Mouse (Mus musculus) midbrain, embryonic 16.5 days (tissue): ENCODE data around the gene Npb. TPM values are rescaled to one million over a fixed set of nuclear protein-coding genes. Genes with fewer than 3 reads are reported as not detected.
"Not testable (repeated sequence)": the region's sequence is repeated elsewhere in the genome, so short reads cannot be mapped to it uniquely, and the experiment has no call there.

Source experiments
- ATAC-seq: fragments of 200-750 bp; cut with Nextera tagmentation; 2 replicates; pipeline ENCODE4 v1.8.0; 2017; ENCODE audit warnings: moderate TSS enrichment
- H3K27ac ChIP-seq: fragments of 300-500 bp; sonication (generic); 2 replicates; pipeline ENCODE4 v1.5.1; 2014; ENCODE audit warnings: mild to moderate bottlenecking, low read length, mixed read lengths
- H3K27me3 ChIP-seq: fragments of 300-500 bp; sonication (generic); 2 replicates; pipeline ENCODE4 v1.6.1; 2014; ENCODE audit warnings: low read depth, low read length, mixed read lengths; ENCODE audit not compliant: control insufficient read depth, insufficient read depth
- H3K36me3 ChIP-seq: fragments of 300-500 bp; sonication (generic); 2 replicates; pipeline ENCODE4 v1.6.1; 2014; ENCODE audit warnings: mild to moderate bottlenecking, low read length, moderate library complexity, mixed read lengths; ENCODE audit not compliant: control insufficient read depth, insufficient read depth
- H3K4me1 ChIP-seq: fragments of 300-500 bp; sonication (generic); 2 replicates; pipeline ENCODE4 v1.6.1; 2014; ENCODE audit warnings: mild to moderate bottlenecking, low read length, mixed read lengths; ENCODE audit not compliant: control insufficient read depth, insufficient read depth
- H3K4me2 ChIP-seq: fragments of 300-500 bp; sonication (generic); 2 replicates; pipeline ENCODE4 v1.6.1; 2014; ENCODE audit warnings: mild to moderate bottlenecking, low read length, mixed read lengths
- H3K4me3 ChIP-seq: fragments of 300-500 bp; sonication (generic); 2 replicates; pipeline ENCODE4 v1.5.1; 2014; ENCODE audit warnings: low read depth, mild to moderate bottlenecking, low read length, moderate library complexity, mixed read lengths
- H3K9ac ChIP-seq: fragments of 300-500 bp; sonication (generic); 2 replicates; pipeline ENCODE4 v1.6.1; 2014; ENCODE audit warnings: low read depth, low read length, mixed read lengths
- H3K9me3 ChIP-seq: fragments of 300-500 bp; sonication (generic); replicated peaks from 2 replicates; pipeline ENCODE4 v1.6.1; 2014; ENCODE audit warnings: mild to moderate bottlenecking, low read length, mixed read lengths; ENCODE audit not compliant: control insufficient read depth, poor library complexity, severe bottlenecking
- WGBS: fragments of 180-500 bp; shearing (Covaris S2); extraction: QIAGEN DNeasy Blood & Tissue Kit; methylation state at CpG from one replicate; pipeline ENCODE4 v1.1.7; 2014; 5-methylcytosine and 5-hydroxymethylcytosine counted together
- polyA plus RNA-seq: library from polyadenylated mRNA; unstranded; fragments of >200 nt; fragmentation: Nextera tagmentation; extraction: Ambion mirVana; gene quantifications from 2 replicates; pipeline ENCODE4 v1.2.1, GENCODE M21; 2015

The Npb gene
- polyA plus RNA-seq, 1 experiment from 2014 or later, result not detected

DNA sequence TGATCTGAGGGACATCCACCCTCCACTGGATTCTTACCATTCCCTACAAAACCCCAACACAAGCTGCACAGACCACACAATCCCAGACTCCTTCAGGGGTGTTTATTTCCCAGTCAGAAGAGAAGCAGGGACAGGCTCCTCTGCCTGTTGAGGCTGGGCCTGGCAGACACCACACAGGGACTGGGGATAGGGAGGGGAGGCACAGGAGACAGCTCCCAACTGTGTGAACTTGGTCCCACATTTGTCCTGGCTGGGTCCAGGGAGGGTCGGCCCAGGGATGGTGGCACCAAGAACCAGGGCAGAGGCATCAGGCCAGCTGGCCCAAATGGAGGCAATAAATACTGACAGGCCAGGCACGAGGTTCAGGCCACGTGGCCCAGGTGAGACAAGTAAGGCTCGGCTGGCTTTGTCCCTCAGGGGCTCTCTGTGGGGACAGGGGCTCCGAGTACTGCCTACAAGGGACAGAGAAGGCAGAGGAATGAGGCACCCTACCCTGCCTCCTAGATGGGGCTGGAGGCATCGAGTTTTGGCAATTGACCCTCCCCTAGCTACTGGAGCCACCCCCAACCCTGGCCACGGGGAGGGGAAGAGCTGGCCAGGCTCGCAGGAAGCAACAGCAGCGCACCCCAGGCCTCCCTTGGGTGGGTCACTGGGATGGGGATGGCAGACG lies 30.1 kb upstream of the Npb start:
- H3K4me3 ChIP-seq, result no peak overlapping the region
- ATAC-seq, result no peak
- H3K36me3 ChIP-seq, result peaks cover 19% of the 10 kb centered on the region
- no peak overlapping the region for H3K9ac ChIP-seq
- WGBS, result 88% methylated on average over 10 of the region's 10 CpGs
- no peak overlapping the region for H3K4me2 ChIP-seq
- peaks cover 32% of the 10 kb centered on the region for H3K4me1 ChIP-seq
- no peak overlapping the region for H3K27ac ChIP-seq
- no peaks in the 10 kb centered on the region for H3K27me3 ChIP-seq
- no peaks in the 10 kb centered on the region for H3K9me3 ChIP-seq

DNA sequence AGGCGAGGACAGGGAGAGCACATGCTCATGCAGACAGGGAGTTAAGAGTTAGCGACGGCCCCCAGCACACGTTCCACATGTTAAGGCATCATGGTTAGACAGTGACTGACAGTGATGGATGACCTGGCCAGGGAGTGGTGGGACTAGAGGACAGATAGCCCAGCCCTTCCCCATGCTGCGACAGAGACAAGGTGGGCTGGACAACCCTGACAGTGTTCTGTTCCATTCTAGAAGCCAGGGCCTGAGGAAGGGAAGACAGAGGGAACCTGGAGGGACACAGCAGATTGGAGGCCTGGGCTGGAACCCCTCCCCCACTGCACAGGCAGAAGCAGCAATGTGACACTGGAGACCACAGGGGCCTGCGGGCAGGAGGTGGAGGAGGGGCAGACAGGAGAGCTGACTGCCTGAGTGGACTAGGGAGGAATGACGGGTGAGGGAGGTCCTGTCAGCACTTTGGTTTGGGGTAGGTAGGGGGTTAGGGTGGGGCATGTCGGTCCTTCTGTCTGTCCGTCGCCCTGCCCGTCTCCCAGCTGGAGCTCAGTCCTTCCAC lies 29.5 kb upstream of the Npb start:
- 92% methylated on average over 11 of the region's 11 CpGs for WGBS
- H3K4me3 ChIP-seq, result no peak overlapping the region
- H3K36me3 ChIP-seq, result peaks cover 19% of the 10 kb centered on the region
- ATAC-seq, result no peak
- no peaks in the 10 kb centered on the region for H3K27me3 ChIP-seq
- H3K4me2 ChIP-seq, result no peak overlapping the region
- peaks cover 32% of the 10 kb centered on the region for H3K4me1 ChIP-seq
- no peaks in the 10 kb centered on the region for H3K9me3 ChIP-seq
- H3K9ac ChIP-seq, result no peak overlapping the region
- H3K27ac ChIP-seq, result no peak overlapping the region

DNA sequence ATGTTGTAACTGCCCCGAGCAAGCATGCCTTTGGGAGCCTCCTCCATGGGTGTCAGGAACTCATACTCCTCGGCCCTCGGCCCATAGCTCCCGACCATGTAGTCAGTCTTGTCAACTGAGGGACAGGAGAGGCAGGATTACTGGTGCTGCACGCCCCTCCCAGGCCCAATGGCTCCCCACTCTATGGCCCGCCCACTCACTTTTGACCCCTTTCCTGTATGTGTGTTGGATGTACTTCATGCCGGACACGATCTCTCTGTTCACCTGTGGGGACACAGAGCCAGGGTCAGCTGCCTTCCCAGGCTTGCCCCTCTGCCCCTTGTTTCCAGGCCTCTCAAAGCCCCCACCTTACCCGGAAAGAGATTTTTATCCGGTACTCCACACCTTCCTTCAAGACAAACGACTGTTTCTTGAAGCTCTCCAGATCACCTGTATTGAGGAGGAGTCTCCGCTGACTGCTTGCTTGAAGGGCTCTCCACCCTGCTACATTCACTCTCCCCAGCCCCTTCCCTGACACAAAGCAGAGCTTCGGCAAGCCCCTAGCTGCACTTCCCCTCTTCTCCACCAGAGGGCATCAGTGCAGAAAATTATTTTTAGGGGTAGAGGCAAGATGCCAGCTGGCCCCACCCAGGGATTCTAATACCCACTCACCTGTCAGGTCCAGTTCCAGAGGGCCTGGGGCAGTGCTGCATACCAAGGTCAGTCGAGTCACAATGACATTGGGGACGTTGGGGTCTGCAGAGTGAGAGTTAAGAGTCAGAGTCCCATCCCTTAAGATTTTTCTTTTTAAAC lies 28.8 kb upstream of the Npb start:
- H3K36me3 ChIP-seq, result peaks cover 19% of the 10 kb centered on the region
- peaks cover 24% of the 10 kb centered on the region for H3K4me1 ChIP-seq
- no peak for ATAC-seq
- peak overlapping the region; percentile 86 for H3K4me3 ChIP-seq
- WGBS, result 62% methylated on average over 15 of the region's 15 CpGs
- no peaks in the 10 kb centered on the region for H3K9me3 ChIP-seq
- peak overlapping the region; percentile 99 for H3K9ac ChIP-seq
- H3K27me3 ChIP-seq, result no peaks in the 10 kb centered on the region
- peak overlapping the region; percentile 90 for H3K27ac ChIP-seq
- H3K4me2 ChIP-seq, result peak overlapping the region; percentile 99

DNA sequence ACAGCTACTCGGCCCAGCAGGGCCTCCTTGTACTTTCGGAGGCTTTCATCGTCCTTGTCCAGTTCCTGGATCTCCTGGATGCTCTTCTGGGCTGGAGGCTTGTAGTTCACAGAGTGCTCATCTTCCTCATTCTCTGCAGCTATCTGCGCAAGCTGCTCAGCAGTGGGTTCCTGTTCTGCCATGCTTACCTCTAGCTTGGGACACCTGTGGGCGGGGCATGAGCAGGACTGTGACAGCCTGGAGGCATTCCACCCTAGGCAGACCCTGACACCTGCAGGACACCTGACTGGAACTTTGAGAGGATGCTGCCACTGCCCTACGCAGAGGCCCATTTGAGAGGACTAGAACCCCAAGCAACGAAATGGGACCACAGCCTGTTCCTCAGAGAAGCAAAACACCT lies 28.1 kb upstream of the Npb start:
- 61% methylated on average over 7 of the region's 7 CpGs for WGBS
- Histone ChIP-seq H3K4me2 (peak overlapping the region; percentile 99), H3K27ac (peak overlapping the region; percentile 90), H3K4me3 (peak overlapping the region; percentile 86), H3K9me3 (no peaks in the 10 kb centered on the region), H3K27me3 (no peaks in the 10 kb centered on the region), H3K36me3 (peaks cover 19% of the 10 kb centered on the region), H3K9ac (peak overlapping the region; percentile 99), H3K4me1 (peaks cover 23% of the 10 kb centered on the region)
- no peak for ATAC-seq

DNA sequence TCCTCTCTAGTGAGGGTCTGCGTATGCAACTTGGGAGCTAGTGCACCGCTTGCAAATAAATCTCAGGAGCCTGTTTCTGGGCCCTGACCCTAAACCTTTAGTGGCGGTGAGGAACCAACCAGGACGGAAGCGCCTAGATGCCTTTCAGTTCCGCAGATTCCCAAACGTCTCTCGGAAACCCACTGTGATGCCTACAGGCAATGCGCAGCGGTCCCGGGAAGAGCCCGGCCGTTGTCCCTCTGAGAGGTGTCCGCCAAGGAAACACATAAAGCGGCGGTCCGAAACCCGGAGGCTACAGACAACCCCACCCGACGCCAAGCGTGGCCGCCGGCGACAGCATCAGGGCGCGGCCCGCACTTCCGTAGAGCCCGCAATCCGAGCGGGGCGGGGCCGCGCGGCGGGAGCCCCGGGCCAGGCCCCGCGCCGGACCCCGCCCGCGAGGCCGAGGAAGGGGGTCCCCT lies 27.4 kb upstream of the Npb start:
- Histone ChIP-seq H3K4me3 (peak overlapping the region; percentile 86), H3K9me3 (no peaks in the 10 kb centered on the region), H3K27me3 (no peaks in the 10 kb centered on the region), H3K4me2 (peak overlapping the region; percentile 99), H3K27ac (peak overlapping the region; percentile 90), H3K36me3 (peaks cover 20% of the 10 kb centered on the region), H3K4me1 (peaks cover 23% of the 10 kb centered on the region), H3K9ac (peak overlapping the region; percentile 99)
- WGBS, result under 1% methylated on average over 37 of the region's 44 CpGs
- peak; percentile 40 for ATAC-seq

DNA sequence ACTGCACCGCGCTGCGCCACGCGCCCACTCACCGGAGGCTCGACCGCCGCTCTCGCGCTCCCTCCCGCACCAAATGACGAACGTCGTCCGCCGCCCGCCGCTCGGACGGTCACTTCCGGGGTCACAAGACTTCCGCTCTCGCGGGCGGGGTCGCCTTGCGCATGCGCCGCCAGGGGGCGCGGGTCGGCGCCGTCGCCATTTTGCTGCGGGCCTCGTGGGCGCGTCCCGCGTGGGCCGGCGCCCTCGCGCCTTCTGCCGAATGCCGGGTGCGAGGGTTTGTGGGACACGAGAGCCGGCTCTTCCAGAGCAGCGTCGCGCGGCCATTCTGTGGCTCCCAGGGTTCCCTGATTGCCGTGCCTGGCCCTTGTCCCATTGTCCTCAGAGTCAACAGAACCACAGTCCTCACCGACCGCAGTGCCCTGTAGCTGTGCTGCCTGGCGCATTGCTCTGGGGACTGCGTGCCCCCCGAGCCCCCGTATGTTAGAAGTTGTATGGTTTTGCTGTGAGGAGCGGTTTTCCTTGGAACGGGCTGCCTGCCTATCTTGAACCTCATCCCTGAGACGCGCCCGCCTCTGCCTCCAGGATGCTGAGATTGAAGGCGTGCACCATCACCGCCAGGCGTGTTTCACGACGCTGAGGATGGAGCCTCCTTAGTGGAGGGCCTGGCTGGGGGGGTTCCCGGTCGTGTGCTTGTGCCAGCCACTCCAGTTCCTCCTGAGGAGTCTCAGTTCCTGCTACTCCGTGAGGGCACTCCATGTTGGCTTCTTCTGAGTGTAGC lies 26.6 kb upstream of the Npb start, which contains the start of gene Arhgdia:
Gene Arhgdia (minus strand): TSS at position 135 of the 778 bp plus-strand sequence.
- H3K36me3 ChIP-seq, result peaks cover 20% of the 10 kb centered on the region

DNA sequence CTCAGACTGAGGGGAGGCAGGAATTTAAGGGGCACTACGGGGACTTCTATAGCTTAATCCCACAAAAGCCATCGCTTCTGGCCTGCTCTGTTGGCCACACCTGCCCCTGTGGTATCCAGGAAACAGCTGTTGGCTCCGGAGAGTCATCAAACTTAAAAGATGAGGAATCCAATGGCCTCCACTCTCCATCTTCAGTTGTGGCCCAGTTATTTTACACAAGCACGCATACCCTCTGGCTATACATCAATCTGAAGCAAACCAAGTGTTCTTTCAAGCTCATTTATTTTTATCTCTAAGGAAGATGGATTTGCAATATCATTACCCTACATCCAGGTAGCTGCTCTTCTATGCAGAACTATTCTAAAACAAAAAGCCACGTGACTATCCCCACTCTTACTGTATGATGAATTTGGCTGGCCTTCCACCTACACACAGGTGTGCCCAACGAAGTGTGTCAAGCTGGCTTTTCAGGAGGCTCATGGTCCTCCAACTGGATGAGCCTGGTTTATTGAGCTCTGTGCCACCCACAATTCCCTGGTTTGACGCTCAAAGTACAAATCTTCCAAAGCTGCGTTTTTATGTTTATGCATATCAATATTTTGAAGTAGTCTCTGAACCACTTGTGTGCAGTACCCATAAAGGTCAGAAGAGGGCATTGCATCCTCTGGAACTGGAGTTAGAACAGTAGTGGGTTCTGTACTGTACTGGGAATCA lies 25.9 kb upstream of the Npb start:
- no peaks in the 10 kb centered on the region for H3K9me3 ChIP-seq
- WGBS, result 69% methylated on average over 8 of the region's 8 CpGs
- H3K4me1 ChIP-seq, result peaks cover 23% of the 10 kb centered on the region
- ATAC-seq, result no peak
- peak overlapping the region; percentile 90 for H3K27ac ChIP-seq
- peak overlapping the region; percentile 86 for H3K4me3 ChIP-seq
- peak overlapping the region; percentile 99 for H3K9ac ChIP-seq
- peak overlapping the region; percentile 72 for H3K4me2 ChIP-seq
- no peaks in the 10 kb centered on the region for H3K27me3 ChIP-seq
- H3K36me3 ChIP-seq, result peaks cover 23% of the 10 kb centered on the region

More for the DNA sequence above, 26.6 kb upstream of the Npb start, which contains the start of gene Arhgdia:
- Histone ChIP-seq H3K4me2 (peak within 1 kb of the TSS; percentile 99), H3K4me1 (peaks cover 23% of the 10 kb centered on the region), H3K27ac (peak within 1 kb of the TSS; percentile 90), H3K4me3 (peak within 1 kb of the TSS; percentile 86), H3K9ac (peak within 1 kb of the TSS; percentile 99), H3K9me3 (no peaks in the 10 kb centered on the region), H3K27me3 (no peaks in the 10 kb centered on the region)
- 3% methylated on average over 74 of the region's 75 CpGs for WGBS
- ATAC-seq, result peak; percentile 70

DNA sequence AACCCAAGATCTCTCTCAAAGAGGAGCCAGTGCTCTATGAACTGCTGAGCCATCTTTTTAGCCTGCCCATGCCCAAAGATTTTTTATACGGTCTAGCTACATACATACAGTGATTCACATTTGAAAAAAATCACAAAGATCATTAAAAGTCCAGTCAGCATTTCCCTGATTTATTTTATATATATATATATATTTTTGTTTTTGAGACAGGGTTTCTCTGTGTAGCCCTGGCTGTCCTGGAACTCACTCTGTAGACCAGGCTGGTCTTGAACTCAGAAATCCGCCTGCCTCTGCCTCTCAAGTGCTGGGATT lies 25.3 kb upstream of the Npb start:
- Histone ChIP-seq H3K36me3 (peaks cover 22% of the 10 kb centered on the region), H3K27ac (peak overlapping the region; percentile 90; the same call in 1 of the 2 replicates), H3K4me1 (peaks cover 23% of the 10 kb centered on the region)
- not testable (repeated sequence) for H3K4me2 ChIP-seq, H3K4me3 ChIP-seq, H3K9me3 ChIP-seq, H3K27me3 ChIP-seq, ATAC-seq, H3K9ac ChIP-seq
- WGBS, result 95% methylated on average over 2 of the region's 2 CpGs
